Mouse (Mus musculus): ENCODE data around the gene Mmp8. TPM values are rescaled to one million over a fixed set of nuclear protein-coding genes. Genes with fewer than 3 reads are reported as not detected.

Gene Mmp8
- polyA plus RNA-seq, 1 experiment from 2014 or later = not detected

DNA sequence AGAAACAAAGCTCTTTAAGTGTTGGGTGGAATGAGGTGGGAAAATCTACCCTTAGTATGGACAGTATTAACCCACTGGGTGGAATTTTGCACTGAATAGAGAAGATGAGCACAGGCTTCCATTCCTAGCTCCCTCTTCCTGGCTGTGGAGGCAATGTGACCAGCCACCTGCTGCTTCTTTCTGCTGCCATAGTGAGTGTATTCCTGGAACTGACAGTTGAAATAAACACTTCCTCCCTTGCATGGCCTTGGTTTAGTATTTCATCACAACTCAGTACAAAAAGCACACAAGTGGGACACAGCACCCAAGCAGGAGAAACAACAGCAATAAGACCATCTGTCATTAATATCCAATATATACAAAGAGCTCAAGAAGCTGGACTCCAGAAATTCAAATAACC is 6.3 kb upstream of the Mmp8 start:
- H3K4me2 ChIP-seq (ENCODE audit: low read length) = no peak overlapping the region
- H3K9me3 ChIP-seq (replicated peaks; ENCODE audit: control insufficient read depth, low read length) = no peaks in the 10 kb centered on the region
- H3K36me3 ChIP-seq (ENCODE audit: control insufficient read depth, insufficient read depth, low read length) = no peaks in the 10 kb centered on the region
- no peak overlapping the region for H3K9ac ChIP-seq (ENCODE audit: low read length)
- H3K4me3 ChIP-seq (ENCODE audit: low read depth, low read length) = no peak overlapping the region
- no peaks in the 10 kb centered on the region for H3K27me3 ChIP-seq (replicated peaks; ENCODE audit: control insufficient read depth, insufficient read depth, low read length)
- ATAC-seq (no peak), DNase-seq (ENCODE audit: low spot score) (no peak)
- H3K27ac ChIP-seq (ENCODE audit: low read depth, low read length) = no peak overlapping the region
- H3K4me1 ChIP-seq (ENCODE audit: control insufficient read depth, insufficient read depth, low read length) = no peaks in the 10 kb centered on the region

GRCm38 (mm10) chr9:7553536-7553935 is 4.7 kb upstream of the Mmp8 start:
- ATAC-seq (no peak), DNase-seq (ENCODE audit: low spot score) (no peak)
- Histone ChIP-seq H3K9ac (ENCODE audit: low read length) (no peak overlapping the region), H3K4me3 (ENCODE audit: low read depth, low read length) (no peak overlapping the region), H3K4me2 (ENCODE audit: low read length) (no peak overlapping the region), H3K27ac (ENCODE audit: low read depth, low read length) (no peak overlapping the region), H3K27me3 (replicated peaks; ENCODE audit: control insufficient read depth, insufficient read depth, low read length) (no peaks in the 10 kb centered on the region), H3K9me3 (replicated peaks; ENCODE audit: control insufficient read depth, low read length) (no peaks in the 10 kb centered on the region), H3K4me1 (ENCODE audit: control insufficient read depth, insufficient read depth, low read length) (no peaks in the 10 kb centered on the region), H3K36me3 (ENCODE audit: control insufficient read depth, insufficient read depth, low read length) (no peaks in the 10 kb centered on the region)
- WGBS = 87% methylated on average over 3 of the region's 3 CpGs

DNA sequence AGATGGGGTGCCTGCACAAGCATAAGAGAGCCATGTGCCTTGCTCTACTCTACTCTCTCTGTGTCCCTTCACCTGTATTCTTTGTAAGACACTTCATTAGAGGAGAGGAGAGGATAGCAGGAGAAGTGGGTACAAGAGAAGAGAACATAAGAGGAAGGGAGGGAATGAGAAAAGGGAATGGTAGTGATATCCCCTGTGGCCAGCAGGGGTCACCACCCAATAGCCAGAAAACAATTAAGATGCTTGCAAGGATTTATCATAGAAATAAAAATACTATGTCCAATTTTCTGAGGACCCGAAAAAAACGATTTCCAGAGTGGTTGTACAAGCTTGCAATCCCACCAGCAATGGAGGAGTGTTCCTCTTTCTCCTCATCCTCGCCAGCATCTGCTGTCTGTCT is 3.9 kb upstream of the Mmp8 start:
- Histone ChIP-seq H3K4me3 (ENCODE audit: low read depth, low read length) (no peak overlapping the region), H3K36me3 (ENCODE audit: control insufficient read depth, insufficient read depth, low read length) (no peaks in the 10 kb centered on the region), H3K27me3 (replicated peaks; ENCODE audit: control insufficient read depth, insufficient read depth, low read length) (no peaks in the 10 kb centered on the region), H3K9me3 (replicated peaks; ENCODE audit: control insufficient read depth, low read length) (no peaks in the 10 kb centered on the region), H3K9ac (ENCODE audit: low read length) (no peak overlapping the region), H3K4me1 (ENCODE audit: control insufficient read depth, insufficient read depth, low read length) (no peaks in the 10 kb centered on the region), H3K4me2 (ENCODE audit: low read length) (no peak overlapping the region), H3K27ac (ENCODE audit: low read depth, low read length) (no peak overlapping the region)
- 41% methylated on average over 3 of the region's 3 CpGs for WGBS
- no peak for DNase-seq (ENCODE audit: low spot score)
- no peak for ATAC-seq

- no peaks in the 10 kb centered on the region for H3K9me3 ChIP-seq (replicated peaks; ENCODE audit: control insufficient read depth, low read length)
- H3K4me2 ChIP-seq (ENCODE audit: low read length) = no peak overlapping the region
- DNase-seq (ENCODE audit: low spot score) = no peak
- H3K36me3 ChIP-seq (ENCODE audit: control insufficient read depth, insufficient read depth, low read length) = no peaks in the 10 kb centered on the region
- no peaks in the 10 kb centered on the region for H3K4me1 ChIP-seq (ENCODE audit: control insufficient read depth, insufficient read depth, low read length)
- ATAC-seq = no peak
- no peak overlapping the region for H3K4me3 ChIP-seq (ENCODE audit: low read depth, low read length)
- no peaks in the 10 kb centered on the region for H3K27me3 ChIP-seq (replicated peaks; ENCODE audit: control insufficient read depth, insufficient read depth, low read length)
- WGBS = 71% methylated on average over 4 of the region's 4 CpGs
- H3K27ac ChIP-seq (ENCODE audit: low read depth, low read length) = no peak overlapping the region
- no peak overlapping the region for H3K9ac ChIP-seq (ENCODE audit: low read length)
Measured at GRCm38 (mm10) chr9:7560026-7560425, 1.8 kb downstream of the Mmp8 start.

- ATAC-seq (no peak), DNase-seq (ENCODE audit: low spot score) (no peak)
- no peaks in the 10 kb centered on the region for H3K4me1 ChIP-seq (ENCODE audit: control insufficient read depth, insufficient read depth, low read length)
- no peak overlapping the region for H3K4me3 ChIP-seq (ENCODE audit: low read depth, low read length)
- no peak overlapping the region for H3K9ac ChIP-seq (ENCODE audit: low read length)
- H3K9me3 ChIP-seq (replicated peaks; ENCODE audit: control insufficient read depth, low read length) = no peaks in the 10 kb centered on the region
- no peak overlapping the region for H3K27ac ChIP-seq (ENCODE audit: low read depth, low read length)
- no peak overlapping the region for H3K4me2 ChIP-seq (ENCODE audit: low read length)
- 78% methylated on average over 7 of the region's 7 CpGs for WGBS
- H3K27me3 ChIP-seq (replicated peaks; ENCODE audit: control insufficient read depth, insufficient read depth, low read length) = no peaks in the 10 kb centered on the region
- H3K36me3 ChIP-seq (ENCODE audit: control insufficient read depth, insufficient read depth, low read length) = no peaks in the 10 kb centered on the region
Measured at GRCm38 (mm10) chr9:7567376-7567775, 9.1 kb downstream of the Mmp8 start.

DNA sequence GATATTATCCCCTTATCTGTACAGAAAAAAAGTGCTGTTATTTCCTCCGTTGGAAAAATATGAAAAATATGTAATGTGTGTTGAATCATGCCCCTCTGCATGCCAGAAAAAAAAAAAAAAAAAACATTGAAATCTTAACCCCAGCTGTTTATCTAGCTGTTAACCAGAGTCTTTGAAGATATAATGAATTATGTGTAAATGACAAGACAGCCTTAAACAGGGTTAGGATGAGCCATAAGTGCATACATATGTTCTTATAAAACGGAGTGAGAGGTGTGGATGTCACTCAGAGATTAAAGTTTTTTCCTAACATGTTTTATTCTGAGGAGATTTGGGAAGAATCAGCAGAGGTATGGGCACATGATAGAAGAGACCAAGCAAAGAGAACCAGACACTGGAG is 9.7 kb downstream of the Mmp8 start:
- Histone ChIP-seq H3K27ac (ENCODE audit: low read depth, low read length) (no peak overlapping the region), H3K9me3 (replicated peaks; ENCODE audit: control insufficient read depth, low read length) (no peaks in the 10 kb centered on the region), H3K4me3 (ENCODE audit: low read depth, low read length) (no peak overlapping the region), H3K4me1 (ENCODE audit: control insufficient read depth, insufficient read depth, low read length) (no peaks in the 10 kb centered on the region), H3K4me2 (ENCODE audit: low read length) (no peak overlapping the region), H3K36me3 (ENCODE audit: control insufficient read depth, insufficient read depth, low read length) (no peaks in the 10 kb centered on the region), H3K9ac (ENCODE audit: low read length) (no peak overlapping the region), H3K27me3 (replicated peaks; ENCODE audit: control insufficient read depth, insufficient read depth, low read length) (no peaks in the 10 kb centered on the region)
- WGBS = 84% methylated on average over 2 of the region's 2 CpGs
- no peak for DNase-seq (ENCODE audit: low spot score)
- ATAC-seq = no peak

DNA sequence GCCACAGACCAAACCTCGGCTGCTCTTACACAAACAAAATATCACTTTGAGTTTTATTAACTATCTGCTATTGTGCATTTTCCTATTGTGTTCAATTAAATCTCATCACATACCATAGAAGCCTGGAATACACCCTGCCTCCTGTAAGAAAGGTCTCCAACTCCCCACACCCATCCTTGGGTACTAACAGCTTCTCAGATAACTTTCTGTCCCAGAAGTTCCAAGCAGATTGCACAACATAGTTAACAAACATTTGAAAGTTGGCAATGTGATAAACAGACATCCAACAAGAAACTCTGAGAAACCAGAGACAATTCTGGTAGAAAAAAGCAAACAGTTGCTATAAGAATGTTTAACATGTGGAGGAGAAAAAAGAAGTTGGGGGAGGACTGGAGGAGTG is 12.2 kb downstream of the Mmp8 start:
- ATAC-seq = no peak
- no peak overlapping the region for H3K27ac ChIP-seq (ENCODE audit: low read depth, low read length)
- H3K4me2 ChIP-seq (ENCODE audit: low read length) = no peak overlapping the region
- no peaks in the 10 kb centered on the region for H3K4me1 ChIP-seq (ENCODE audit: control insufficient read depth, insufficient read depth, low read length)
- H3K27me3 ChIP-seq (replicated peaks; ENCODE audit: control insufficient read depth, insufficient read depth, low read length) = no peaks in the 10 kb centered on the region
- no peak for DNase-seq (ENCODE audit: low spot score)
- no peaks in the 10 kb centered on the region for H3K36me3 ChIP-seq (ENCODE audit: control insufficient read depth, insufficient read depth, low read length)
- H3K4me3 ChIP-seq (ENCODE audit: low read depth, low read length) = no peak overlapping the region
- no peaks in the 10 kb centered on the region for H3K9me3 ChIP-seq (replicated peaks; ENCODE audit: control insufficient read depth, low read length)
- WGBS = 96% methylated on average over 1 of the region's 1 CpGs
- no peak overlapping the region for H3K9ac ChIP-seq (ENCODE audit: low read length)

DNA sequence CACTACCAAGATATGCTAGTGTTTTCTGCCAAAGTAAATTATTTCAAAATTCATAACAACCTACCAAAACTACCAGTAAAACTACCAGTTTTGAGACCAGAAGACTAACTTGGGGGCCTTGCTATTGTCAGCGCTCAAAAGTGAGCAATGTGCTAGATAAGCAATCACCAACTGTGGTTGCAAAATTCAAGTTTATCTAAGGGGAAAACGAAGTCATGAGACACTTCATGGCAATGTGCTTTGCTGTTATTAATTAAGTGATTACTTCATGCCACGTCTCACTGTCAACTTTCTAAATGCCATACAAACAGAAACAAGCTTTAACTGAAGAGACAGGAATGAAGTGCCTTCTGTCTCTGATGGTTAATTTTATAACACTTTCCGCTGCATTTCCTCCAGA is 12.9 kb downstream of the Mmp8 start, which contains the start of gene Mmp27:
Gene Mmp27 (plus strand): TSS at position 235 of the 400 bp plus-strand sequence.
- Histone ChIP-seq H3K4me2 (ENCODE audit: low read length) (no peak within 1 kb of the TSS), H3K9ac (ENCODE audit: low read length) (no peak within 1 kb of the TSS), H3K4me3 (ENCODE audit: low read depth, low read length) (no peak within 1 kb of the TSS), H3K27me3 (replicated peaks; ENCODE audit: control insufficient read depth, insufficient read depth, low read length) (no peaks in the 10 kb centered on the region), H3K36me3 (ENCODE audit: control insufficient read depth, insufficient read depth, low read length) (no peaks in the 10 kb centered on the region), H3K27ac (ENCODE audit: low read depth, low read length) (no peak within 1 kb of the TSS), H3K4me1 (ENCODE audit: control insufficient read depth, insufficient read depth, low read length) (no peaks in the 10 kb centered on the region), H3K9me3 (replicated peaks; ENCODE audit: control insufficient read depth, low read length) (no peaks in the 10 kb centered on the region)
- DNase-seq (ENCODE audit: low spot score) (no peak), ATAC-seq (no peak)
- 84% methylated on average over 4 of the region's 4 CpGs for WGBS

DNA sequence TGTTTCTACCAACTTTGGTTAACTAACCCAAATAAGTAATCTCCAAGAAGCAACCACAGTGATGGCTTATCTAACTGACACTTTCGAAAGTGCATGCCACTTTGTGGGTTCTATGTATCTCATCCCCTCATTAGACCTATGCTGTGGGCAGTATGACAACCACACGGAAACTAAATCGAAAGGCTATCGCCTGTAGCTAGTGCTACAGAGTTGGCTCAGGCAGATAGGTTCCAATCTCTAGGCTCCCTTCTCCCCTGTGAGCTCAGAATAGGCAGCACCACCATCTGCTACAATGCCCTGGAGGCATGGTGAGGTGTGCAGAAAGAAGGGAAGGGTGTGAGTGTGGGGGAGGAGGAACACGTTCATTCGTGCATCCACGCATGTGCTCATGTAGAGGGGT is 13.9 kb downstream of the Mmp8 start:
- DNase-seq (ENCODE audit: low spot score) = no peak
- Histone ChIP-seq H3K9me3 (replicated peaks; ENCODE audit: control insufficient read depth, low read length) (no peaks in the 10 kb centered on the region), H3K27me3 (replicated peaks; ENCODE audit: control insufficient read depth, insufficient read depth, low read length) (no peaks in the 10 kb centered on the region), H3K4me2 (ENCODE audit: low read length) (no peak overlapping the region), H3K4me3 (ENCODE audit: low read depth, low read length) (no peak overlapping the region), H3K27ac (ENCODE audit: low read depth, low read length) (no peak overlapping the region), H3K4me1 (ENCODE audit: control insufficient read depth, insufficient read depth, low read length) (no peaks in the 10 kb centered on the region), H3K9ac (ENCODE audit: low read length) (no peak overlapping the region), H3K36me3 (ENCODE audit: control insufficient read depth, insufficient read depth, low read length) (no peaks in the 10 kb centered on the region)
- no peak for ATAC-seq
- WGBS = 88% methylated on average over 7 of the region's 7 CpGs

Data from forebrain, embryonic 14.5 days (tissue).